Mouse (Mus musculus): ENCODE results near the gene Afap1l2.

GRCm38 (mm10) chr19:57047671-57048320, 39.8 kb upstream of the Afap1l2 start:
- TF ChIP-seq CEBPB (IDR thresholded peaks at IDR 0.05; ENCODE audit: low read depth) (no peak), CTCF (IDR thresholded peaks at IDR 0.05; ENCODE audit: control insufficient read depth, insufficient read depth, insufficient read length) (no peak), FOSL1 (IDR thresholded peaks at IDR 0.05; ENCODE audit: insufficient read depth, low read length, poor library complexity, severe bottlenecking) (no peak), USF1 (IDR thresholded peaks at IDR 0.05; ENCODE audit: low read depth) (no peak)
